In the genomic region with DNA sequence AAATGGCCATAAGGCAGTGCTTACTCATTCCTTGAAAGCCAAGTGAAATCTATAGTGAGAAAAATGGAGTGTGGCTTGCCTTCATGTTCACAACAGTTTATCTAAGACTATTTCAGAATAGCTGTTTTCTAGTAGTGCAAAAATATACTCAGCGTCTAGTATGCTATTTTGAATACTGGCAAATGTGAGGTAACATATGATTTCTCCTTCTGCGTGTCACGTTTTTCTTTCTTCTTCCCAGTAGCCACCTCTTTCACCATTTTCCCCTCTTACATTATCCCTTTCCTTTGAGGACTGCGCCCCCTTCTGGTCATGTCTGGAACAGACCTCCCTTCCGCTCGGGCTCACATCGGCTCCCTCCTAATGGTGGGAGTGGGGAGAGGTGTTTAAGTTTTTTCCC, we compare ENCODE assay signal across 9 mouse cellular contexts. TPM values are rescaled to one million over a fixed set of nuclear protein-coding genes. Genes with fewer than 3 reads are reported as not detected.
DNase-seq lines count a peak whose midpoint lies in the region; ATAC-seq lines count a peak whose summit lies in the region.
"Had no signal": no experiment of that assay in that cellular context is flagged by ENCODE, and none has a peak within 500 bp of the region (broad histone marks: within the 10 kb centered on the region; RNA-seq: fewer than 3 reads in every experiment).

No protein-coding gene starts in this region.

- peak; percentile 74 for DNase-seq in ES-CJ7 (ENCODE audit: low read depth, low spot score)
- peak; percentile 86 for DNase-seq in brain, embryonic 18.5 days (ENCODE audit: low read depth, low spot score)
- peak; percentile 86 for DNase-seq in forebrain, embryonic 10.5 days (ENCODE audit: extremely low spot score, low spot score)
- peak; percentile 88 to 94 for DNase-seq in layer of hippocampus, adult 8-10 months (ENCODE audit: low spot score in 2 of 2)
- DNase-seq in lung, postnatal 10 days: peak; percentile 91
- peak; percentile 82 for DNase-seq in ovary, postnatal 36 days (ENCODE audit: low spot score)
- DNase-seq in thymus, postnatal 10 days (ENCODE audit: low spot score in 2 of 2): peak; percentile 75 to 92

- H3K4me3 ChIP-seq in forebrain, embryonic 10.5 days: peak overlapping the region; percentile 57
- H3K4me3 ChIP-seq: limb, embryonic 12.5 days had no signal

- peaks cover 79% of the 10 kb centered on the region for H3K36me3 ChIP-seq in forebrain, embryonic 10.5 days (replicated peaks)

- H3K9me3 ChIP-seq in forebrain, embryonic 10.5 days: peaks cover 32% of the 10 kb centered on the region

- peak; percentile 63 to 68 for ATAC-seq in hematopoietic stem cell, adult 5-6 weeks (replicated peaks in 1 of 2; ENCODE audit: insufficient read depth in 1 of 2, low FRiP score in 2 of 2, low TSS enrichment in 1 of 2, low read depth in 1 of 2, poor library complexity in 2 of 2, severe bottlenecking in 2 of 2)

- peaks cover 19% of the 10 kb centered on the region for H3K4me1 ChIP-seq in forebrain, embryonic 10.5 days
- H3K4me1 ChIP-seq: limb, embryonic 12.5 days had no signal

- H3K27me3 ChIP-seq in forebrain, embryonic 10.5 days (ENCODE audit: poor library complexity, severe bottlenecking): no peaks in the 10 kb centered on the region

- 12% methylated on average over 7 of the region's 7 CpGs for WGBS in forebrain, embryonic 10.5 days

- peak overlapping the region; percentile 48; the same call in 1 of the 2 replicates for H3K27ac ChIP-seq in forebrain, embryonic 10.5 days
- H3K27ac ChIP-seq: limb, embryonic 12.5 days had no signal

RNA-seq across cellular contexts. Expression of gene Mcmbp, which starts 50.2 kb away (rescaled TPM):
- 75.3 and 82.2 TPM in 2 replicates for polyA plus RNA-seq in forebrain, embryonic 10.5 days (2016; fragmentation: Nextera tagmentation; extraction: Ambion mirVana)
- total RNA-seq in hematopoietic stem cell, adult 5-6 weeks (2017): 51.7 and 61.2 TPM in 2 replicates
- total RNA-seq in layer of hippocampus, adult 8-10 months (2022): 10 to 100 TPM; 26.3 to 31.6 (median 29.0) TPM

RNA-seq across cellular contexts. Expression of gene Sec23ip, which starts 54.7 kb away (rescaled TPM):
- 40.4 and 40.7 TPM in 2 replicates for polyA plus RNA-seq in forebrain, embryonic 10.5 days (2016; fragmentation: Nextera tagmentation; extraction: Ambion mirVana)
- total RNA-seq in hematopoietic stem cell, adult 5-6 weeks (2017): 29.7 and 38.0 TPM in 2 replicates
- total RNA-seq in layer of hippocampus, adult 8-10 months (2022): 10 to 100 TPM; 44.5 to 65.8 (median 54.9) TPM

Comparison
In these comparisons a context has a peak if more than half of its experiments do, and no peak if none do; other contexts are left out.
1. Peak in every context shown above with its lines: DNase-seq, ATAC-seq, H3K4me3 ChIP-seq and H3K27ac ChIP-seq.